Mouse (Mus musculus): ENCODE results near the gene Gpr12.

- TF ChIP-seq CTCF (IDR thresholded peaks at IDR 0.05; ENCODE audit: low read depth) (no peak), EP300 (IDR thresholded peaks at IDR 0.05; ENCODE audit: low read depth) (no peak)
Measured at GRCm38 (mm10) chr5:146592580-146592979, 7.5 kb upstream of the Gpr12 start.
